Mouse (Mus musculus): ENCODE data around the gene Ctnna3.
"Not testable (repeated sequence)": the region's sequence is repeated elsewhere in the genome, so short reads cannot be mapped to it uniquely, and the experiment has no call there.

Ctnna3 gene

GRCm38 (mm10) chr10:64188046-64188445 is 758.1 kb downstream of the Ctnna3 start:
- DNase-seq (ENCODE audit: low spot score in 2 of 2) = no peak

- DNase-seq (ENCODE audit: low spot score in 2 of 2) = no peak
These were observed 767.7 kb downstream of the Ctnna3 start for GRCm38 (mm10) chr10:64197584-64197983.

GRCm38 (mm10) chr10:64215632-64216031 is 785.7 kb downstream of the Ctnna3 start:
- DNase-seq (ENCODE audit: low spot score in 2 of 2) = no peak

DNA sequence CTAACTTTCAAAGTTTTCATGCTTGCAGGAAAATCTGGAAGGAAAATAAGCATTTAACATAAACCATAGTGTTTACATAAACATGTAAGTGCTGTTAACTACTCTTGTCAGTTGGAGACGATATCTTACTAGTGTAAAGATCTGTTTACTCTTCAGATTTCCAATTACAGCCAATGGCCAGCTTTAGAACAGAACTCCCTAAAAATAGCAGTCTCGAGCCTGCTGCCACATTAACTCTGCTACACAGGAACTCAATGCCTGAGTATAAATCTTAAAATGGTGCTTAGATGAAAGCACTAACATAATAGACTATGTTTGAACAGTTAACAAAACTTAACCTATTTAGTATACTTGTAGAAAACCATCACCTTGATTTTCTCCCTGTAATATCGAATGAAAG is 793.1 kb downstream of the Ctnna3 start:
- no peak for DNase-seq (ENCODE audit: low spot score in 2 of 2)

GRCm38 (mm10) chr10:64224007-64224406 is 794.1 kb downstream of the Ctnna3 start:
- no peak for DNase-seq (ENCODE audit: low spot score in 2 of 2)

DNA sequence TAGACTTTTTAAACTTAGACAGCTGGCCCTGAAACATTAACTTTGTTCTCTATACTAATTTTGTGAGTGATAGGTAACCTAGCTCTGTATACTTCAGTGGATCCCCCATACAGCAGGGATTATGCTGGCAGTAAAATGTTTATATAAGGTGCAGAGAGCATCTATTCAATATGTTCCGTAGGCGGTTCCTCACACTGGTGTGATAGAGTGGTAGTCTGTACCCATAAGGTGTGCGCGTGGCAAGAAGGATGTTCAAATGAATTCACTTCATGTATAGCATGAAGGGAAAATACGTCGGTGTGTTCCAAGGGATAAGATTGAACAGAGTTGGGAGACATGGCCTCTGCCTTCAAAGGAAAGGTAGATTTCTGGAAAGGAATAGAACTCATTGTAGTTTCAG is 794.5 kb downstream of the Ctnna3 start:
- no peak for DNase-seq (ENCODE audit: low spot score in 2 of 2)

DNA sequence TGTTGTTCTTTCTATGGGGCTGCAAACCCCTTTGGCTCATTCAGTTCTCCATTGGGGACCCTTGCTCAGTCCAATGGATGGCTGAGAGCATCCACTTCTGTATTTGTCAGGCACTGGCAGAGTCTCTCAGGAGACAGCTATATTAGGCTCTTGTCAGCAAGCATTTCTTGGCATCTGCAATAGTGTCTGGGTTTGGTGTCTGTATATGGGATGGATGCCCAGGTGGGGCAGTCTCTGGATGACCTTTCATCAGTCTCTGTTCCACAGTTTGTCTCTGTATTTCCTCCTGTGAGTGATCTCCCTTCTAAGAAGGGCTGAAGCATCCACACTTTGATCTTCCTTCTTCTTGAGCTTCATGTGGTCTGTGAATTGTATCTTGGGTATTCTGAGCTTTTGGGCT is 795.9 kb downstream of the Ctnna3 start:
- DNase-seq (ENCODE audit: low spot score in 2 of 2) = not testable (repeated sequence)

GRCm38 (mm10) chr10:64243421-64243820 is 813.5 kb downstream of the Ctnna3 start:
- no peak for DNase-seq (ENCODE audit: low spot score in 2 of 2)

DNA sequence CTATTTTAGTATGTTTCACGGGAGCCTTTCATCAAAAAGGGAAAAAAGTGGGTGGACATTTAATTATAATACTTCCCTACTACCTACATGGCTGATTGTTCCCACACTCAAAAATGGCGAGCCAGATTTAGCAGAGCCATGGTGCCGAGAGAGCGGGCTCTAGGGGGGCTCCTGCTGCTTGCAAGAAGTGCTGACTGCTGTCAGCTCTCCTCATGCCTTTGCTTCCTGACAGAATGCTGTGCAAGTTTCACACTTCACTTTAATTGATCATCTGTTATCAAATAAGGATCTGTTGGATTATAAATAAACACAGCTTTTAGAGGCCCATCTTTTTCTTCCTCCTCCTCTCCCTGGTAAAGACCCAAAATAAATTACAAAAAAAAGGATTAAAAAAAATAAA is 838.3 kb downstream of the Ctnna3 start:
- no peak for DNase-seq (ENCODE audit: low spot score in 2 of 2)

DNA sequence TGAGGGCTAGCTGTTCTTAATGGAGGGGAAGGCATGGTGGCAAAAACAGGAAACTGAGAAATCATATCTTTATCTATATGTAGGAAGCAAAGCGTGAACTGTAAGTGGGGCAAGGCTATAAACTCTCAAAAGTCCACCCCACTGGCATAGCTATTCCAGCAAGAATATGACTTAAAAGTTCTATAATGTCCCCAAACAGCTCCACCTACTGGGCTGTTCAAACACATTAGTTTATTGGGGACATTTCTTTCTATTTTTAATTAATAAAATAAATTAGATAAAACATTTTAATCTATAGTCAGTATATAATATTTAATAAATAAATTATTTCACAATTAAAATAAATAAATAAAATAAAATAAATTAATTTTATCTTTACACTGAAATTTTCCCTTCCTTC is 845.2 kb downstream of the Ctnna3 start:
- no peak for DNase-seq (ENCODE audit: low spot score in 2 of 2)

GRCm38 (mm10) chr10:64278836-64279235 is 848.9 kb downstream of the Ctnna3 start:
- no peak for DNase-seq (ENCODE audit: low spot score in 2 of 2)

DNA sequence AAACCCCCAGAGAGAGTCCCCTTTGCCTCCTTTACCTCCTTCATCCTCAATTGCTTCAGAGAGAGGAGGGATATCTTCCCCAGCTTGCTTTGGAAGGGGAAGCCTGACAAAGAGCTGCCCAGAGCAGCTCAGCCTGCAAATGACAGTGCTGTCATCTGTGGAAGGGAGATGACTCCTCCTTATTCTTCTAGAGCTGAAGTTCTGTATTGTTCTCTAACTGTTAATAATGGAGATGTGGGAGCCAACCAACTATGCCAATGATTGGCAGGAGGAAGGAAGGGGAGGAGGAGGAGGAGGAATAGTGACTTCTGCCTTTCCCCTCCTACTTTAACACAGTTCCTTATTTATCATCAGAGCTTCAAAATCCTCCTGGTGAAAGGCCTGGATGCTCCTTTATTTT is 875.9 kb downstream of the Ctnna3 start:
- no peak for DNase-seq (ENCODE audit: low spot score in 2 of 2)

- DNase-seq (ENCODE audit: low spot score in 2 of 2) = no peak
These were observed 881.9 kb downstream of the Ctnna3 start for GRCm38 (mm10) chr10:64311622-64312292.

GRCm38 (mm10) chr10:64320332-64320731 is 890.4 kb downstream of the Ctnna3 start:
- no peak for DNase-seq (ENCODE audit: low spot score in 2 of 2)

GRCm38 (mm10) chr10:64342702-64343379 is 912.9 kb downstream of the Ctnna3 start:
- no peak for DNase-seq (ENCODE audit: low spot score in 2 of 2)

GRCm38 (mm10) chr10:64373288-64373687 is 943.4 kb downstream of the Ctnna3 start:
- DNase-seq (ENCODE audit: low spot score in 2 of 2) = no peak

DNA sequence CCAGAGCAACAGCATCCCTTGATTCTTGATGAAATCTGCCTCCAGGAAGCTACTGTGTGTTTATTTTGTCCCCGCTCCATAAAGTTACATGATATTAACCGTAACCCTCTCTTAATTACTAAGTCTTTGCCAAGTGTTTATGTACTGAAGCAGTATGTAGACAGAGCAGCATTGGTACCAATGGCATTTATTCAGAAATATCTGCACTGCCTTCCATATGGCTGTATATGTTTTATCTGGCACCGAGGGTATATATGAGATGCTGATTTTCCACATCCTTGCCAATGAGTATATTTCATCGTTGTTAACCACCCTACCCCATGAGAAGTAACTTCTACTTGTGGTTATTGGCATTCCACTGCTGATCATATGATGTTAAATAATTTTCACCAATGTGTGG is 947.9 kb downstream of the Ctnna3 start:
- no peak for DNase-seq (ENCODE audit: low spot score in 2 of 2)

DNA sequence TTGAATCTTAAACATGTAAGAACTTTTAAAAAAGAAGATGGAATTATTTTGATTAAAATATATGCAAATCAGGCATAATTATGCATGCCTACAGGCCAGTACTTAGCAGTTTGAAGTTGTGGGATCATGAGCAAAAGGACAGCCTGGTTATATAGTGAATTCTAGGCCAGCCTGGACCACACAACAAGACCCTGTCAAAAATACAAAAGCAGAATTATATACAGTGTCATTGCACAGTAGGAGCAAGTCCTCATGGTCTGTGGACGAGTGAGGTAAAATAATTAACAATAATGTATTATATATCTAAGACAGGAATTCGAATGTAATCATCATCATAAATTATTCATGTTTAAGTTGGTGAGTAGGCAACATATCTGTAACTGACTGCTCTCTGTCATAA is 966.7 kb downstream of the Ctnna3 start:
- no peak for DNase-seq (ENCODE audit: low spot score in 2 of 2)

- not testable (repeated sequence) for DNase-seq (ENCODE audit: low spot score in 2 of 2)
These were observed 988.5 kb downstream of the Ctnna3 start for GRCm38 (mm10) chr10:64418396-64418795.

GRCm38 (mm10) chr10:64438736-64439135 is 1008.8 kb downstream of the Ctnna3 start:
- no peak for DNase-seq (ENCODE audit: low spot score in 2 of 2)

DNA sequence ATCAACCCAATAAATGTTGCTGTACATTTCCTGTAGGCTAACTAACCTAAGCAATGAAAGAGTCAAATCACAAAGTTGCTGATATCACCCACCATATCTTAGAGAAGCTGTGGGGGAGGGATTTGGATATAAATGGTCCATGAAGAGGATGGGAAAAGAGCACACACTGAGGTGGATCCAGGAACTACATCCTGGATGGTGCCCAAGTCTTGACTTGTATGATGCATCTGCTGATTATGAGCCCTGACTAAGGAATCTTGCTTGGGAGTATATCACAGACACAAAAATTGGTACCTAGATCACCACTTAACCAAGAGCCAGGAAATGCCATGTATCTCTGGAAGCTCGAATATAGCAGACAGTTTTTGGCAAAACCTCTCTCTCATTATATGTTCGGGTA is 1018.7 kb downstream of the Ctnna3 start:
- DNase-seq (ENCODE audit: low spot score in 2 of 2) = no peak

DNA sequence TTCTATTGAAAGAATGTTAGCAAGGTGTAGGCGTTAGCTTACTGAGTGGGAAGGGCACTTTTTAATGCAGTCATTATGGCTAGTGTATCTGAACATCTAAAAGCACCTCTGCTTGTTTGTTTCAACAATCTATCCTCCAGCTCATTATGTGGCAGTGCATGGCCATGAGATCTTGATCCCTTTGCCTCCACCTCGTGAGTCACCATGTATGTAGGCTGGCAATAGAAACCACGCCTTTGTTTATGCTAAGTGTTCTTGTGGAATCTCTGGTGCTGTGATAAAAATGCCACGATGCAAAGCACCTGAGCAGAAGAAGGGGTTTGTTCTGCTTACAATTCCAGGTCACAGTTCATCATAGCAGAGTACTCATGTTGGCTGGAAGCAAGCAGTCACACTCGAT is 1053.4 kb downstream of the Ctnna3 start:
- DNase-seq (ENCODE audit: low spot score in 2 of 2) = no peak

DNA sequence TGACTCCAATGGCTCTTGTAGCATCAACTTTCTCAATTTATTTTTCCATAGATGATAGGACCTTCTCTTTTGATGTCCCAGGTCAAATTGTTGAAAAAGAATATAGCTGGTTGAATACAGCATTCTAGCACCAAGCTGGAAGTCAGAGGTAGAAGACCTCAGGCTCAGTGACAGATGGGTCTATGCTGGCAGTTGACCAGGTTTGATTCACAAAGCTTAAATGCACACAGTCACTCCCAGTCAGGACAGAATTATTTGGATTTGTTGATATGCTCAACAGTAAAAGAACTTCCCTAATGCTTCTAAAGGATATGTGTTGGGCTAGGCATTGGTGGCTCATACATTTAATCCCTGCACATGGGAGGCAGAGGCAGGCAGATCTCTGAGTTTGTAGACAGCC is 1059.6 kb downstream of the Ctnna3 start:
- DNase-seq (ENCODE audit: low spot score in 2 of 2) = no peak

- DNase-seq (ENCODE audit: low spot score in 2 of 2) = no peak
These were observed 1113.7 kb downstream of the Ctnna3 start for GRCm38 (mm10) chr10:64543647-64544046.

Data from urinary bladder, postnatal 36 days (tissue).